Mouse (Mus musculus): Measurements from ENCODE around the gene Dync1i1. TPM values are rescaled to one million over a fixed set of nuclear protein-coding genes. Genes with fewer than 3 reads are reported as not detected.

The Dync1i1 gene
- polyA plus RNA-seq, 1 experiment = not detected

DNA sequence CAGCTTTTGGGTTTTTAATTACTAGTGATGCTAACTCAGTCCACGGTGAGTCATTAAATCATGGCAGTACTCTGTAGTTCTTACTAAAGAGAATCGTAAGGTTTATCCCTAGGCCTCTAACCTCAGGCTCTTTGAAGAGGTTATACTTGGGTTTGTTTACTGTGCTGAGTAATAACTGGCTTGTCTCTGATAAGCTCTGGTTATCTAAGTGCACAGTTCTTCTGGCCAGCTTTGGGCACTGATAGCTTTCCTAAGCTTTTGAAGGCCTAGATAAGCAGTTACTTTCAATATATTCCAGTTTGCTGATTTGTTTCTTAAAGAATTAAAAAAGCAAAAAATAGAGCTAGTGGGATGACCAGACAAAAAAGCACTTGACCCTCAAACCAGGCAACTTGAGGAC lies 37.5 kb downstream of the Dync1i1 start:
- TF ChIP-seq CTCF (IDR thresholded peaks at IDR 0.05; ENCODE audit: low read depth, low read length) = no peak
- no peak for TF ChIP-seq POLR2A (IDR thresholded peaks at IDR 0.05; ENCODE audit: borderline replicate concordance, low read depth, low read length)
- Histone ChIP-seq H3K4me3 (ENCODE audit: insufficient read depth, low read length) (no peak overlapping the region), H3K4me1 (ENCODE audit: control insufficient read depth, insufficient read depth, low read length) (no peaks in the 10 kb centered on the region), H3K27ac (ENCODE audit: insufficient read depth, low read depth, low read length) (no peak overlapping the region)

DNA sequence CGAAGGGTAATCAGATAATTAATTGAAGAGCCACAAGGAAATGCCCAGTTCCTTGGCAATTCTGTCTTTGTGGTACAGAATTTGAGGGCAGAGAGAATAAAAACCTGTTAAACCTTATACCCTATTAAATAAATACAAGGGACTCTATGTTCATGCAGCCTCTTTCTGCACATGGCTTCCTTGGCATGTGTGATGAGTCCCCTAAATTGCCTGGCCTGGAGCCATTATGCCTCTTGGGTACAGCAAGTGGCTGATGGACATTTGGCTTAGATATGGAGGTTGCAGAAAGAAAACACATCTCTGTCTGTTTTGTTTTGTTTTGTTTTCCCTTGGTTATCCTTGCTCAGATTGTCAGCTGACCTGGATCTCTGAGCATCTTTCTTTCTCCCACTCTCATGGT lies 43.1 kb downstream of the Dync1i1 start:
- no peak overlapping the region for H3K4me3 ChIP-seq (ENCODE audit: insufficient read depth, low read length)
- no peak overlapping the region for H3K27ac ChIP-seq (ENCODE audit: insufficient read depth, low read depth, low read length)
- TF ChIP-seq CTCF (IDR thresholded peaks at IDR 0.05; ENCODE audit: low read depth, low read length) (no peak), POLR2A (IDR thresholded peaks at IDR 0.05; ENCODE audit: borderline replicate concordance, low read depth, low read length) (no peak)
- no peaks in the 10 kb centered on the region for H3K4me1 ChIP-seq (ENCODE audit: control insufficient read depth, insufficient read depth, low read length)

DNA sequence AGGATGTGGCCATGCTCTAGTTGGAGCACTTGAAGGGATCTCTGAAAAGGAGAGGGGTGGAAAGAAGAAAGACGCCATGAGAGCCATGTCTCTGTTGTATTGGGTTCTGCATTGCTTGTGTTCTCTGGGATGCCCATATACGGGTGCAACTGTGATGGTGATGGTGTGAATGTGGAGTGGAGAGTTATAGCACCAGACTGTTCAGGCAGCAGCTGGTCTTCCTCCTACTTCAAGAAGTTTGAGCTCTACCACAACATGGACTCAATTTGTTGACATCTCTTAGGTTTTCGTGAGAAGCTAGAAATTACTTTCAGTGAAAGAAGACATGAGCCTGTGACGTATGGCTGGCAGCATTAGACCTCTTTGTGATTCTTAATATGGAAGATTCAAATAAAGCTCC lies 44.8 kb downstream of the Dync1i1 start:
- no peak overlapping the region for H3K27ac ChIP-seq (ENCODE audit: insufficient read depth, low read depth, low read length)
- no peak for TF ChIP-seq CTCF (IDR thresholded peaks at IDR 0.05; ENCODE audit: low read depth, low read length)
- TF ChIP-seq POLR2A (IDR thresholded peaks at IDR 0.05; ENCODE audit: borderline replicate concordance, low read depth, low read length) = no peak
- H3K4me1 ChIP-seq (ENCODE audit: control insufficient read depth, insufficient read depth, low read length) = no peaks in the 10 kb centered on the region

DNA sequence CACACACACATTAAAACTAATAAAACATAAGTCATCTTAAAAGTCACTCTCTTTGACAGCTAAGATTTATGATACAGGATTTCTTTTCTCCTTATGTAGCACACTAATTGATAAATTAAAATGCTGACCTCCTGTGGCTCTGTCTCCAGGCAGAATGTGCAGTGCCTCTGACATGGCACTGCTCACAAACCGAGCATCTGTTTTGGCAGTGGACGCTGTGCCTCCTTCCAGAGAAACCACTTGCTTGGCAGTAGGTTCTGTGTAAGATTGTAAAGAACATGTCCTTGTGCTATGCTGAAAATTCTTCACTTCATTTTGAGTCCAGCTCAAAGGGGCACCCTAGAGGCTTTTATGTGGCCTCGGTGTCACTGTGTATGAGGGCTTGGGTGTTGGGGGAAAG lies 50.0 kb downstream of the Dync1i1 start:
- Histone ChIP-seq H3K27ac (ENCODE audit: insufficient read depth, low read depth, low read length) (no peak overlapping the region), H3K4me1 (ENCODE audit: control insufficient read depth, insufficient read depth, low read length) (no peaks in the 10 kb centered on the region), H3K4me3 (ENCODE audit: insufficient read depth, low read length) (no peak overlapping the region)
- TF ChIP-seq CTCF (IDR thresholded peaks at IDR 0.05; ENCODE audit: low read depth, low read length) (no peak), POLR2A (IDR thresholded peaks at IDR 0.05; ENCODE audit: borderline replicate concordance, low read depth, low read length) (no peak)

More for the DNA sequence above, 44.8 kb downstream of the Dync1i1 start:
- no peak overlapping the region for H3K4me3 ChIP-seq (ENCODE audit: insufficient read depth, low read length)

DNA sequence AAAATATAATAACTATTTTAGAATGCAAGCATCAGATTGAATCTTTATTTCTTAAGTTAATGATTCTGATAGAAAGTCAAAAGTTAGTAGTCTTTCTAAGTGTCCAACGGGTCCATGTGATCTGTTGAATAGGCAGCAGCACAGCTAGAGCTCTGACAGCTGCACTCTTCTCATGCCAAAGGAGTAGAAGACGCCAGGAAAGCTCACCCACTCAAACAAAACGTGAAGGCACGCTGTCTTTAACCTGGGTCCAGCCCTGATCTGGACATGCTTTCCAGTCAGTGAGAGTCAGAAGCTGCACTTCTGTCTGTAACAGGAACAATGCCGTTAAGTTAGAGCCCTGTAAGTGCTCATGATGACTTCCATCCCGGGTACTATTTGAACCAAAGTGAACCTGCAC lies 56.3 kb downstream of the Dync1i1 start:
- H3K27ac ChIP-seq (ENCODE audit: insufficient read depth, low read depth, low read length) = no peak overlapping the region
- TF ChIP-seq POLR2A (IDR thresholded peaks at IDR 0.05; ENCODE audit: borderline replicate concordance, low read depth, low read length) = no peak
- no peak for TF ChIP-seq CTCF (IDR thresholded peaks at IDR 0.05; ENCODE audit: low read depth, low read length)
- no peak overlapping the region for H3K4me3 ChIP-seq (ENCODE audit: insufficient read depth, low read length)
- no peaks in the 10 kb centered on the region for H3K4me1 ChIP-seq (ENCODE audit: control insufficient read depth, insufficient read depth, low read length)

DNA sequence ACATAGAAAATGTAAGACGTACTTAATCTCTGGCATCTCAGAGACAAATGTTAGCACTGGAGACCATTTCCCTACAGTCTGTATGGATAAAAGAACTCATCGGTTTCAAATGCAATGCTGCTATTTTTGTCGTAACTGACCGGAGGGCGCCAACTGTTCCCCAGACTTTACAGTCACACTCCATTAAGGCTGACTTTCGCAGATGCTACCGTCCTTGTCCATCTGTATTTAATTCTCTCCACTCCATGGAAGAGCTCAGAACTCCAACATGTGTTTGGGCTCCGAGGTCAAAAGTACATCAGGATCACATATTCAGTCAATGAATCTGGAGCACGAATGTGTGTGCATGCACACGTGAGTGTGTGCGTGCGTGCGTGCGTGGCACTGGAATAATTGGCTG lies 58.4 kb downstream of the Dync1i1 start:
- H3K4me3 ChIP-seq (ENCODE audit: insufficient read depth, low read length) = no peak overlapping the region
- no peak for TF ChIP-seq CTCF (IDR thresholded peaks at IDR 0.05; ENCODE audit: low read depth, low read length)
- no peak for TF ChIP-seq POLR2A (IDR thresholded peaks at IDR 0.05; ENCODE audit: borderline replicate concordance, low read depth, low read length)
- H3K4me1 ChIP-seq (ENCODE audit: control insufficient read depth, insufficient read depth, low read length) = no peaks in the 10 kb centered on the region
- no peak overlapping the region for H3K27ac ChIP-seq (ENCODE audit: insufficient read depth, low read depth, low read length)

GRCm38 (mm10) chr6:5790607-5791006 lies 65.2 kb downstream of the Dync1i1 start:
- no peak for TF ChIP-seq POLR2A (IDR thresholded peaks at IDR 0.05; ENCODE audit: borderline replicate concordance, low read depth, low read length)
- TF ChIP-seq CTCF (IDR thresholded peaks at IDR 0.05; ENCODE audit: low read depth, low read length) = no peak

DNA sequence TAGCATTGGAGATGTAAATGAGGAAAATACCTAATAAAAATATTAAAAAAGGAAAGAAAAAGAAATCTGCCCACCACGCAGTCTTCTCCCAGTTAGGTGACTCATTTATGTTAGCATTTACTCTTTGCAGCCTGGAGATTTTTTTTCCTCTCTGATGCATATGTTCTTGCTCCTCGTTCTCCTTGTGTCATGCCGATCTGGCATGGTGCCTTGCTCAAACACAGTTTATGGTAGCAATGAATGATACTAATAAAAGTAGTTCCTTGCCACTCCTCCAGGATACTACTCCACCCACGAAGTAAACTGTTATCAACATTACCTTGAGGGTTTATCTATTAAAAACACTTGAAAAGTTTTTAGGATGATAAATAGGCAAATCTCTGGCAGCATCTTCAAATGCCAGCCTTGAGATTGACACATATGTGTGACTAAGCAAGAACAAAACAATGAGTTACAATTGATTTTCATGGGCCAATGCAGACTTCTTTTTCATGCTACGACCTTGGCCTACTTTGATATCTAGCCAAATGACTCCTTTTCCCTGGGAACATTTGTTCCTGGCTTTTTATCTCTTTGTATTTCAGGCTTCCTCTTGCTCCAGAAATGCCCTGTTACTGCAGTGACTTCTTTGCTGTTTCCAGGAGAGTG lies 68.8 kb downstream of the Dync1i1 start:
- TF ChIP-seq CTCF (IDR thresholded peaks at IDR 0.05; ENCODE audit: low read depth, low read length) (no peak), POLR2A (IDR thresholded peaks at IDR 0.05; ENCODE audit: borderline replicate concordance, low read depth, low read length) (no peak)
- Histone ChIP-seq H3K27ac (ENCODE audit: insufficient read depth, low read depth, low read length) (no peak overlapping the region), H3K4me3 (ENCODE audit: insufficient read depth, low read length) (no peak overlapping the region), H3K4me1 (ENCODE audit: control insufficient read depth, insufficient read depth, low read length) (no peaks in the 10 kb centered on the region)

More at GRCm38 (mm10) chr6:5790607-5791006, 65.2 kb downstream of the Dync1i1 start:
- H3K4me1 ChIP-seq (ENCODE audit: control insufficient read depth, insufficient read depth, low read length) = no peaks in the 10 kb centered on the region
- H3K27ac ChIP-seq (ENCODE audit: insufficient read depth, low read depth, low read length) = no peak overlapping the region
- no peak overlapping the region for H3K4me3 ChIP-seq (ENCODE audit: insufficient read depth, low read length)

GRCm38 (mm10) chr6:5795314-5795713 lies 69.9 kb downstream of the Dync1i1 start:
- Histone ChIP-seq H3K27ac (ENCODE audit: insufficient read depth, low read depth, low read length) (no peak overlapping the region), H3K4me1 (ENCODE audit: control insufficient read depth, insufficient read depth, low read length) (no peaks in the 10 kb centered on the region), H3K4me3 (ENCODE audit: insufficient read depth, low read length) (no peak overlapping the region)
- TF ChIP-seq CTCF (IDR thresholded peaks at IDR 0.05; ENCODE audit: low read depth, low read length) (no peak), POLR2A (IDR thresholded peaks at IDR 0.05; ENCODE audit: borderline replicate concordance, low read depth, low read length) (no peak)

DNA sequence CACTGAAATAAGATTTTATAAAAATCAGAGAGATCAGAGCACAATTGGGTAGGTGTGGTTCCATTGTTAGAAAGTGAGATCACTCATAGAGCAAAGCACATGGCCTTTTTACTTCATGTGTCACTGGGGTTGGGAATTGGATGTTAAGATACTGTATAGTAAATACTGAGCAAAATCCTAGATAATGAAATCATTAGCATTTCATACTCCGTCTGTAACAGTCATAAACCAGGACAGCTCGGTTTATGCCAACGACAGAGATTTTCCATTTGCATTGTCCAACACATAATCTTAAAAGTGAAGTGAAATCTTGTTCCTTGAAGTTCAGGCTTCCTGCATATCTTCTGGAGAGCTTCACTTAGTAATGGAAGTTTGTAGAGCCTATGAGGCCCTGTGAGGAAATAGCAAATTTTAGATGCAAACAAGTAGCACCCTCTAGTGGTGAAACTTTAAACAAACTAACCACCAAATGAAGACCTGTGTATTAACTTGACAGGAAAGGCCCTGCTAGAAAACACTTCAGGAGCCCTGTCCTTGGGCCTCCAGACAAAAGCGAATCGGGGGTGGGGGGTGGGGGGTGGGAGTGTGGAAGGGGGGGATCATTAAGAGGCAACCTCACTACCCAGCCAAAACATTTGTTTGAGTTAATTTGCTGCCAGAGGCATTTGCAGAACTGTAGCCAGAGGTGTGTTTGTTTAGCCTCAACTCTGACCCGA lies 76.8 kb downstream of the Dync1i1 start:
- Histone ChIP-seq H3K4me1 (ENCODE audit: control insufficient read depth, insufficient read depth, low read length) (no peaks in the 10 kb centered on the region), H3K4me3 (ENCODE audit: insufficient read depth, low read length) (no peak overlapping the region), H3K27ac (ENCODE audit: insufficient read depth, low read depth, low read length) (no peak overlapping the region)
- TF ChIP-seq POLR2A (IDR thresholded peaks at IDR 0.05; ENCODE audit: borderline replicate concordance, low read depth, low read length) (no peak), CTCF (IDR thresholded peaks at IDR 0.05; ENCODE audit: low read depth, low read length) (no peak)

Measured in bone marrow macrophage, adult 2 months (primary cell).